Mouse (Mus musculus): ENCODE measurements at regions not wholly inside any gene's neighbourhood (a gene's known extent, or its start where the extent isn't known, plus 50 kb on each side); places are given as distances from the start of the nearest gene placed in this dataset.
"Not testable (repeated sequence)": the region's sequence is repeated elsewhere in the genome, so short reads cannot be mapped to it uniquely, and the experiment has no call there.

DNA sequence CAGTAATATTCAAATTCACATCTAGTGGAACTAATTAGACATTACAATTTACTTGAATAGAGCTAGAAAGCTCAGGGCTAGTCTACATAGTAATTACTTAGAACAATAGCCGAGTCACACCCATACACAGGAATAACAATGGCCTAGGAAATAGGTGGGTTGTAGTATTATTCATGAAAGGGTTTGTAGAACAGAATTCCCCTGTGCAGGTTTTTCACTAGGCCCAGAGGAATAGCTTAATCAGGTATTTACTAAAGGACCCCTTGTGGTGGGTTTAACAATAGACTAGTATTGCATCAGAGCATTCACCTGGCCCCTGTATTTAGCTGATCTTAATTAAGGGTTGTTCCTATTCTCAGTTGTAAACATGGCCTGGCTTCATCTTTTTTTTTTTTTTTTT, 297.9 kb downstream of the Lrrc3b start:
- not testable (repeated sequence) for H3K9me3 ChIP-seq (replicated peaks); ATAC-seq; H3K4me2 ChIP-seq; H3K4me1 ChIP-seq; H3K36me3 ChIP-seq (ENCODE audit: poor library complexity, severe bottlenecking); H3K9ac ChIP-seq; H3K27me3 ChIP-seq; H3K4me3 ChIP-seq; H3K27ac ChIP-seq
- WGBS = 77% methylated on average over 1 of the region's 1 CpGs

GRCm38 (mm10) chr14:15142839-15143238, 295.9 kb downstream of the Lrrc3b start:
- H3K9ac ChIP-seq = no peak overlapping the region
- no peak overlapping the region for H3K4me2 ChIP-seq
- H3K36me3 ChIP-seq (ENCODE audit: poor library complexity, severe bottlenecking) = no peaks in the 10 kb centered on the region
- H3K4me3 ChIP-seq = no peak overlapping the region
- H3K27ac ChIP-seq = no peak overlapping the region
- no peaks in the 10 kb centered on the region for H3K9me3 ChIP-seq (replicated peaks)
- 89% methylated on average over 1 of the region's 1 CpGs for WGBS
- ATAC-seq = no peak
- no peaks in the 10 kb centered on the region for H3K4me1 ChIP-seq
- no peaks in the 10 kb centered on the region for H3K27me3 ChIP-seq

DNA sequence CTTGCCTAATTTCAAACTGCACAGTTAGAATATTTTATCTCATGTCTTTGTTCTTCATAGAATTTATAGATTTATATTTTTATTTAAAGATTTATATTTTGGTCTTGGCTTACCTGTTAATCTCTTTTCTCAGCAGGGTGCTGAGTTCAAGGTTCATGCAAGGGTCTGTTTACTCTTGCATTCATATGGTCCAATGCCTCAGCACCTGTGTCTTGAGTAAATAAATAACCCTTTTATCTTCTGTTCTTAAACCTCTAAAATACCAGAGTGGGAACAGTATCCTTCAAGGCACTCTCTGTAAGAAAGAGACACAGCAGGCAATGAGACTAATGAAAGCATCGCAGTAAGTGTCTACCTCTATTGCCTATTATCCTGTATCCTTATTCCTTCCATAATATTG, 290.3 kb downstream of the Lrrc3b start:
- Histone ChIP-seq H3K27ac (no peak overlapping the region), H3K4me3 (no peak overlapping the region), H3K4me2 (no peak overlapping the region), H3K27me3 (no peaks in the 10 kb centered on the region), H3K9me3 (replicated peaks) (no peaks in the 10 kb centered on the region), H3K36me3 (ENCODE audit: poor library complexity, severe bottlenecking) (no peaks in the 10 kb centered on the region), H3K4me1 (no peaks in the 10 kb centered on the region), H3K9ac (no peak overlapping the region)
- 88% methylated on average over 1 of the region's 1 CpGs for WGBS
- ATAC-seq = no peak

Measured in forebrain, embryonic 13.5 days (tissue).